Mouse (Mus musculus) thymus, postnatal 36 days (tissue): ENCODE measurements around the gene Nedd4.

Experiments
- DNase-seq, 2 experiments: peaks; one replicate each; pipeline ENCODE4 v3.0.0; 2022; ENCODE audit warnings: mixed read lengths in 2 of 2

The Nedd4 gene

DNA sequence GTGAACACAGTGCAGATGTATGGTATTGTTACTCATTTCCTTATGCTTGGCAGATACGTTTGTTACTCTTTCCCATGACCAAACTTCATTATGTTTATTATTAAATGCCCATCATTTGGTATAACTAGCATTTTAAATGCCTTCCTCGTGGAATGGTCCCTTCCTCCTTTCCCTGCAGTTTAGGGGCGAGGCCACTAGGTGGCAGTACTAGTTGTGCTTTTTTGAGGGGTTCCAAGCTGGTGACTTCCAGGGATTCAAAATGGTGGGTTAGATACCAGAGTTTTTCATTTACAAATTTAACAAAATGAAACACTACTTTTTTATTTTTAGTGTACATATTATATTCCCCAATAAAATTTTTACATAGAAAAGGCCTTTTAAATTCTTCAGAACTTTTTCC, 71.8 kb downstream of the Nedd4 start:
- peak; percentile 29 to 49 for DNase-seq

DNA sequence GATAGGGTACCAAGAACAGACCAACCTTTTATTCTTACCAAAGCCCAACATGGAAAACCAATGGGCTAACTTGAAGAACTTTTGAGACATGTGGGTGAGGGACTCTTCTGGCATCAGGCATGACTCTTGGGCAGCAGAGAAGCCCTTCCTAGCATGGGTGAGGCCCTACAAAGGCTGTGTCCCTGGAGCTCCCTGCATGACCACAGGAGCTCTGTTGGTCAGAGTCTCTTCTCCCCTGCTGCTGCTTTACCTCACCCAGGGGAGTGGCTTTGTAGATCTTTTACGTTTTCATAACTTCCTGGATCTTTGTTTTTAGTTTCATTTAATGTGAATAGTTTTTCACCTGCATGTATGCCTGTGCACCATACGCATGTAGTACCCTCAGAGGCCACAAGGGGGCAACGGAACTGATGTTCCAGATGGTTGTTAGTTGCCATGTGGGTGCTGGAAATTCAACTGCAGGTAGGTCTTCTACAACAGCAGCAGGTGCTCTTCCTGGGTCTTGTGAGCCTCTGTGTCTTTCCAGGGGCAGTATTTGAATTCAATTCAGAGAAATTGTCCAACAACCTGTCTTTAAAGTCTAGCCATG, 73.8 kb downstream of the Nedd4 start:
- peak; percentile 53 to 59 for DNase-seq

DNA sequence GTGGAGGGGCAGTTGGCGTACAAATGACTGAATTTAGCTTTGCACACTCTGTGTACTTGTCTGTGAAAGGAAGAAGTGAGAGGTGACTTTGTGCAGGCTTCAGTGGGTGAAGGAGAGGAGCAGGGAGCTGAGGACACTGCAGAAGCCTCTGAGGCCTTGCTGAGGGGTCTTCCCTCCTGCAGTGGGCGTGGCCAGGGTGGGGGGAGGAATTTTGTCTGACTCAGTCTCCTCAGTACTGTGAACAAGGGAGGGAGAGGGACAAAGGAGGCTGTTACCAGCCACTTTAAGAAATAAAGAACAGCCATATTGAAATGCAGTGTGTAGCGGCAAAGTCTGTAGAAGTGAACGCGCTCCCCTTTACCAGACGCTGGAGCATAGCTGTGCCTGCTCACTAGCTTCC, 79.1 kb downstream of the Nedd4 start:
- no peak for DNase-seq

DNA sequence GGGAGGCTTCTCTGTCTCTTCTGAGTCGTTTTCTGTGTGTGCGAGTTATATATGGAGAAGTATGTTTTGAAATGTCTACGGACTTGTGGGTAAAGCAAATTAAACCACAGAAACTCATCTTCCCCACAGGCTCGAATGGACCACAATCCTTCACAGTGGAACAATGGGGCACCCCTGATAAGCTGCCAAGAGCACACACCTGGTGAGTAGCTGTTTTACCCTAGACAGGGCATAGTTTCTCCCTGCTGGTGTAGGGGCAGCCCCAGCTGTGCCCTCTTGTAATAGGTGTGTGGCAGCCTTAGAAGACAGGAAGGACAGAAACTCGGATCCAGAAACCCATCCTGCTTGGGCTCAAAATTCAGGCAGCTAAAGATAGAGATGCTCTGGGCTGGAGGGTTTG, 84.1 kb downstream of the Nedd4 start:
- no peak for DNase-seq

DNA sequence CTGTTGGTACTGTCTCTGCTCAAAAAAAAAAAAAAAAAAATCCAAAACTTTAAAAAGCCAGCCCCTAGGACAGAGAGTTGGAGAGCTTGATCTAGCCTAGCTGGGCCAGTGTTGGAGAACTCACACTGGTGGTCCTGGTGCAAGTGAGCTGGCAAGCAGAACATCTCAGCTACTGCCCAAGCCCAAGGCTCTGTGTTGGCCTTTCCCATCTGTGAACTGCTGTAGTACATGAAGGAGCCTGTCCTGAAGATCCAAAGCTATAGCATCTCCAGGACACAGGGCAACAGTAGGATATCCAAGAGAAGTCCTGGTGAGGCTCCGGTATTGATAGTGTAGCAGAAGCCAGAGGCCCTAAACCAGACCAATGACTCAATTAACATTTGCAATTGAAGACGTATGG, 88.1 kb downstream of the Nedd4 start:
- no peak for DNase-seq

DNA sequence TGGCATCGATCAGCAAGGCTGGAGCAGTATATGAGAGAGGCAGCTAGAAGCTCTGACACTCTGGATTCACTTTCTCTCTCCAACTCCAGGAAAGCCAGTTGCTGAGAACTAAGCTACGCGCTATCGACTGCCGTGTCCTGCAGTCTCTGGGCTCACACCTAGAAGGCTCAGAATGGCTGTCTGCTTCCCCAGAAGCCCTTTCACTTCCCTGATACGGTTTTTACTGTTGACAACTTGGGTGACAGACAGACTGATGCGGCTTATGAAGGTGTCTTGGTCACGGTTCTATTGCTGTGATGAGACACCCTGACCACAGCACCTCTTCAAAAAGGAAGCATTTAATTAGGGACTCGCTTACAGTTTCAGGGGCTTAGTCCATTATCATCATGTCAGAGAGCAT, 90.5 kb downstream of the Nedd4 start:
- no peak for DNase-seq

DNA sequence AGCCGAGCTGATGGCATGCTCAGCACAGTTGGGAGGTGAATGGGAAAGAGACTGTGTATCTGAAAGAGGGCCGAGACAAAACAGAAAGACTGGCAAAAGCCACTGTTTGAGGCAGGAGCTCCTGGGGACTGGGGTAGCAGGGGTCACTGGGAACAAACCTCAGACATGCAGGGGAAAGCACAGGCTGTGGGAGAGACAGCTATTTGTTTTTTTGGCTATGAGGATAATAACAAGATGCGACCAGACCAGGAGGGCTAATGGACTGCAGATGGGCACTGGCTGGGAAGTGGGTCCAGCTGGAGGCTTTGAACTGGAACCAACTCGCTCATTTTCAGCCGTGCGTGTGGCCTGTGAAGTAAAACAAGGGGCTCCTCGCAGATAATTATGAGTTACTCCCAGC, 91.6 kb downstream of the Nedd4 start:
- no peak for DNase-seq

DNA sequence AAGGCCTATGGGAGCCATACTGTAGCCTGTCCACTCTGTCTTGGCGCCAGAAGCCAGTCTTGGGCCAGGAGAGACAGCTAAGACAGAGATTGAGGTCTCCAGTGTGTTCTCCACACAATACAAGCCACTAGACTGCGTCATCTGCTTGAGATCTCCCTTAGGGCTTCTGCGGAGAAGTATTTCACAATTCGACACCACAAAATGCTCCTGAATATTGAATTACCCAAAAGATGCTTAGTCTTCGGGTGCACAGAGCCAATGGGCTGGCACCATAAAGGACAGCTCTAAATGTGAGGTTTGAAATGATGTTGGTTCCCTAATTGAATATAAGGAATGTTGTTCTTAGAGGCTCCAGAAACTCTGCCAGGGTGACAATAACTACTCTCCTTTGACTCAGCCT, 95.0 kb downstream of the Nedd4 start:
- DNase-seq, result no peak

DNA sequence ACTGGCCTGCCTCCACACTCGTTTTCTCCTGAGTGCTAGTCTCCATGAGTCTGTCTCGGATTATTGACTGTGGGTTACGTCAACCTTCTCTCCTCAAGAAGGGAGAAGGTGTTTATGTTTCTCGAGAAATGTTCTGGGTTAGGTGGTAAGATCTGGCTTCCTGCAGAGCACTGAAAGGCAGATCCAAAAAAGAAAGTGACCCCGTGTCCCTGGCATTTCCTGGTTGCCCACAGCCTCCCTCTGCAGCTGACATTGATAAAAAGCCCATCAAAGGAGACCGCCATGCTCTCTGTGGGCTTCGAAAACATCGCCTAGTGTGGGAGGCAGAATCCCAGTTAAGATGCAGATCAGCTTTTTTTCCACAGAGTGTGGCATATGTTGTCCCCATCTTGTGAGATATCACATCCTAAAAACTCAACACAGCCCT, 96.6 kb downstream of the Nedd4 start:
- no peak for DNase-seq

DNA sequence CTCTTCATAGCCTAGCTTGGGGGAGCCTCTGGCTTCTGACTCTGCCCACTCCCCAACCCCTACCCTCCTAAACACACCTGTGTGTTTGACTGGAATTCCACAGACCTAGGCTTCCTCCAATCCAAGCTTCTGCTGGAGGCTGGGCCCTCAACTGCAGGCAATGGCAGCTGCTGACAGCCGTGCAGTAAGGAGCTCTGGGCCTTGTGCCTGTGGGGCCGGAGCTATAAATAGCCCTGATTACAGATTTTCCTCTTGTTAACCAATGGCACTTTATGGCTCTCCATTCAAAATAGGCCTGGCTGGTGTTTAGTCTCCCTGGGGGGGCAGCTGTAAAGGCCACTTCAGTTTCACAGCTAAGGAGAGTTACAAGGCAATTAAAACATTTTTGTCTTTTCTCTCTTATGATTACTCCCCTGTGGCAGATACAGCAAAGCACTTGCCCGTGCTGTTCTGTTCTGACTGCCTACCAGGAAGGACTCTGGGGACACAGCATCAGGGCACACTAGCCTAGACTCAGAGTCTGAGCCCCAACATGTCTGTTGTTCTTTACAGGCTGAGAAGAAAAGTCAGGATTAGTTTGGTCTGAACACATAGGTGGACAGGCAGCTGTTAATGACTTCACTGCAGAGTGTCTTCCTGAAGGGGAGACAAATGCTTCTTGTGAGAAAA, 101.0 kb downstream of the Nedd4 start:
- no peak for DNase-seq

DNA sequence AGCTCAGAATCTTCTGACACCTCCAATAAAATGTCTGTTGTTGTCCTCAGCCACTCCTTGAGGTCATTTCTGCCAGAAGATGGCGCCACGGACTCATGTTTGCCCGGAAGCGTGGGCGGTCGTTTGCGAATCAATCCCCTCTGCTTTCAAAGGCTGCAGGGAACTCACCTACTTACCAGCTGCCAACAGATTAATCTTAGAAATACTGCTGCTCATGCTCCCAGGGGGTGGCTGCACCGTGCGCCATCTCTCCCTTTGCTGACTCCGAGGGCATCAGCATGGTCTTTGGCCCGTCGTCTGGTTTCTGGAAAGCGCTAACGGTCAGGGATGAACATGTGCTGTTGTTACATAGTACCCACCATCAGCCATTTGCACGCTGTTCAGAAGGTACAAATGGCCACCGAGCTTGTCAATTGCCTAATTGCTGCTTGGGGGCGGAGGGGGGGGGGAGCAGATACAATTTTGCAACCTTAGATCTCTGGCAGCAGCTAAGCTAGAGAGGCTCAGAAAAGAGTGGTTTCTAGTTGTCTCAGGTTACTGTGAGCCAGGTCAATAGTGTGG, 104.7 kb downstream of the Nedd4 start:
- DNase-seq, result peak; percentile 86 to 91

DNA sequence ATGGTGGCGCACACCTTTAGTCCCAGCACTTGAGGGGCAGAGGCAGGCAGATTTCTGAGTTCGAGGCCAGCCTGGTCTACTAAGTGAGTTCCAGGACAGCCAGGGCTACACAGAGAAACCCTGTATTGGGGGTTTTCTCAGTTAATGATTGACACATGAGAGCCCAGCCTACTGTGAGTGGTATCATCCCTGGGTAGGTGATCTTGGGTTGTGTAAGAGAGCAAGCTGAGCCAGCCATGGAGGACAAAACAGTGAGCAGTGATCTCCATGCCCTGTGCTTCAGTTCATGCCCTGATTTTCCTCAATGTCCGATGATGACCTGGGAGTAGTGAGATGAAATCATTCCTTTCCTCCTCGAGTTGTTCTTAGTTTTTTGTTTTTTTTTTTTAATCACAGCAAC, 112.9 kb downstream of the Nedd4 start:
- DNase-seq, result no peak

DNA sequence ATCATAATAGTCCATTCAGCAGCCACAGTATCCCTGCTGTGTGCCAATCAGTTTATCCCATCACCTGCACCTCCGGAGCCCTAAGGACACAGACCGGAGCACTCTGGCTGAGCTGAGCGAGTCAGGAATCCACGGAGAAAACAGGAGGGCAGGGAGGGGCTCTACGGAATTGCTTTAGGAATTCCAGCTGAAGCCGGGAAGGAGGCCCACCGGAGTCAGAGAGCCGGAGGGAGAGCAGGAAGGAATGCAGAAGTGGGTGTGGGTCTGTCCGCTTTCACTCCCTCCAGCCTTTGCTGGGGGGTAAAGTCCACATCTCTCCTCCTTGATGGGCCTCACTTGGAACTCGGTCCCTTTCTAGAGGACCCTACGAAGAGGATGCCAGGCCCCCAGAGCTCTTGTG, 116.9 kb downstream of the Nedd4 start:
- no peak for DNase-seq

DNA sequence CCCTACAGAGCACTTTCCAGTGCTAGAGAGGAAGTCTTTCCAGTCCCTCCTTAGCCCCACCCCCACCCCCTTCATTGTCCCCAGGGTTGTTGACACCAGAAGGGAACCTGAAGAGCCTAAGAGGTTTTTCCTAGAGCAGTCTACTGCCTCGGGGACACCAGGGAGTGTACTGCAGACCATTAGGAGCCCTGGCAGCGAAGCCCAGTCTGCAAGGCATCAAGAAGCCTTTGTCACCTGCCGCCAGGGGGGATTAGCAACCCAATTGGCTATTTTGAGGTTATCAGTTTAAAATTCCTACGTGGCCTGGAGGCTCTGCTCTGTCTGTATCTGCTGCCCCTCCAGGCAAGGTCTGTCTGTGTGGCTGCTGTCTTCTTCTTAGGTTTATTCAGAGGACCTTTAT, 117.6 kb downstream of the Nedd4 start:
- DNase-seq, result no peak

DNA sequence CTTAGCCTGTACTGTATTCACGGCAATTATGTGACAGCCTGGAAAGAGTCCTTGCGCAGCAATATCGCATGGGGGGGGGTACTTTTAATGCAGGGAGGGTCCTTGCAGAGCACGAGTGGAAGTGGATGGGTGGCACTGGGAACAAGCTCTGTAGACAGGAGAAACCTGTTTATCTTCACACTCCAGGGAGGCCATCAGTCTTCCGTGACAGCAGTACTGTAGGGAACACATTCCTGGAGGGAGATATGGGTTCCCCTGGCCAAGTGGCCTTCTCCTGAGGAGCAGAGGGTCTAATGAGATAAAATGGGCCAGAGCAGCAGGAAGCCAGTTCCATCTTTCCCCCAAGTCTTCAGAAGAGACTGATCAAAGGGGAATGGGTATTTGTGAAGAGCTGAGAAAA, 118.5 kb downstream of the Nedd4 start:
- DNase-seq, result no peak

DNA sequence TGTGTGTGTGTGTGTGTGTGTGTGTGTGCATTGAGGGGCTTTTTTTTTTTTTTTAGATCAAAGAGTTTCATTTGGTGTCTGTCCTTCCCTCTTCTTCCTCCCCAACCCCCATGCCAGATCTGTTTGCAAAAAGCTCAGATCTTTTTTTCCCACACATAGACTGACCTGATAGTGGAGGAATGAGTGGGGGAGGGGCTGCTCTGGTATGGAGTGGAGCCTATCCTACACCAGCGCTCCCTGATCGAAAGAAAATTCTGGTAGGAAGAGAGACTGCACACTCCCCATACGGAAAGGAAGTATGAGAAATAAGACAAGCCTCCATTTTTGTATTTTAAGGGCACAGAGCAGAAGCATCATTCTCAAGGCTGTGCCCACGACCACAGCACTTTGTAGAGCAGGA, 119.3 kb downstream of the Nedd4 start:
- no peak for DNase-seq

DNA sequence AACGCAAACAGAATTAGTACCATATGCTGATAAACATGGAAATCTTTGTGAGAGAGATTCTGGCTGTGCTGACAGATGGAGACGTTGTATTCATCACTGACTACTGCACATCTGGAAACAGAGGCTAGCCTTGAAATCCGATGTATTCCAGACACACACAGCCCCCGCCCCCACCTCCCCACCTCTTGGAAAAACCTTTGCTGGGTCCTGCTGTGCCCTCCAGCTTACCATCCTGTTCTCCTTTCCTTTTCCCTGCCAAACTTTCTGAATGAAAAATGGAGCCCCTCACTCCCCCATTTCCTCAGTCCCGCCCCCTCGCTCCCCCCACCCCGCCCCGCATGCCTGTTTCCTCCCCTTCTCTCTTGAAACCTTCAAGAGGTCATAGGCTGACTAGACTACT, 120.0 kb downstream of the Nedd4 start:
- no peak for DNase-seq

DNA sequence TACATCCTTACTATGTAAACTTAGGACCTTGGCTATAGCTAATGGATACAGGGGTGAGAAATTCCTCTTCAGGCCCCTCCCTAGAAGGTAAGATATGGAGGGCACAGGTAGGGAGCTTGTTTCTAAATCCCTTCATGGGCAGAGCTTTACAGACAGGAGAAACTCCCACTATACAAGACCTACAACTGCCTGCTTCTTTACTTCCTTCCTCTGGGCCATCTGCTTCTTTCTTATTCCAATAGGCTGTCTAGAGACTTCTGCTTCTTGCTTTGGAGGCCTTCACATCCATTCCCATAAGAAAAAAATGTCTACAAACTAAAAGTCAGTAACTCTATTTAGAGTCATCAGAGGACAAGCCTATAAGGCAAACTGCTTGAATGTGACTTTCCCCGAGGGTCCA, 125.6 kb downstream of the Nedd4 start:
- no peak for DNase-seq

DNA sequence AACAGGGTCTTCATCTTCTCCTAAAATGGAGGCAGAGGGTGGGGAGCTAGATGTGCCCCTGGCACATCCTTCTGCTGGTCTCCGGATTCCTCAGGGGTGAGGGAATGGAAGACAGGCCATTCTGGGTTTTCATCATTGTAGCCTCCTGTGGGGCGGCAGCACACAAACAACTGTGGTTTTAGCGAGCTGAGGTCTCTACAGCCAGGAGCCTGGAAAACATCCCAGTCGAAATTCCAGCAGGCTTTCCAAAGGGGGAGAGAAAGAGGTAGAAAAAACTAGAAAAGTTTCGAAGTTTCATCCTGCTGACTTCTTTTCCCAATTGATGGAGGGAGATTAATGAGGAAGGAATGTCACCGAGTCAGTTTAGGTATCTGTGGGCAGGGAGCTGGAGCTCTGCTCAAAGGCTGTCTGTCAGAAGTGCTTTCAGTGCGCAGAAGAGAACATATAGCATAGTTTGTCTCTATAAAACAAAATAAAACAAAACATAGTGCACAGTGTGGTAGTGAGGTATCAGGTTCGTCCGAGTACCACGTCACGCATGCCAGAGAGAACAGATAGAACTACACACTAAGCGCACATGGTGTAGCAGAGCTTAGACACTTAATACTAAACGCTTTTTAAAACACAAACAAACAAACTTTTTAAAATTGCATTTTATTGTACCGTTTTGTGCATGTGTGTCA, 128.5 kb downstream of the Nedd4 start:
- no peak for DNase-seq

DNA sequence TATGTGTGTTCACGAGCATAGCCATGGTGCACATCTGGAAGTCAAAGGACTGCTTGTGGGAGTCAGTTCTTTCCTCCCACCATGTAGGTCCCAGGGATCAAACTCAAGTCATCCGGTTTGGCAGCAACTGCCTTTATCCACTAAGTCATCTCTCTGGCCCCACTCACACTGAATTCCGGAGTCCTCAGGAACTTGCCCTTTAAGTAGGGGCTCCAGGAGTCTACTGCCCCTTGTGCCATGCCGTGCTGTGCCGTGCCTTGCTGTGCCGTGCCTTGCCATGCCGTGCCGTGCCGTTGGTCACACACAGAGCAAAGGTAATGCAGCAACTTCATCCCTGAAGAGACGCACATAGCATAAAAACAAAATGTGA, 129.1 kb downstream of the Nedd4 start:
- no peak for DNase-seq

DNA sequence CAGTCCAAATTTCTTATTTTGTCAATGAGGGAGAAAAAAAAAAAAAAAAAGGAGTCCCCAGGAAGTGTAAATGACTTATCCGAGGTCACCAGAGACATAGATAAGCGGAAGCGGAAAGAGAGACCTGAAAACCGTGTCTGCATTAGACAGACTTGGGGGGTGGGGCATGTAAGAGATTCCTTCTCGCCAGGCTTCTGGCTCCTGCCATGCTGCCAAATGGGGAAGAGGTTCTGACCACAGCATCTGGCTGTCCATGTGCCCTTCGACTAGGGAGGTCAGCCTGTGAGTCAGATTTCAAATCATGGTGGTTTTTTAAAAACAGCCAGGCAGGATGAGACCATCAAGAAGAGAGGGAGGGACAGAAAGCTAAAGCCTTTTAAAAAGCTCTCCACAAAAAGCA, 129.5 kb downstream of the Nedd4 start:
- DNase-seq, result no peak

DNA sequence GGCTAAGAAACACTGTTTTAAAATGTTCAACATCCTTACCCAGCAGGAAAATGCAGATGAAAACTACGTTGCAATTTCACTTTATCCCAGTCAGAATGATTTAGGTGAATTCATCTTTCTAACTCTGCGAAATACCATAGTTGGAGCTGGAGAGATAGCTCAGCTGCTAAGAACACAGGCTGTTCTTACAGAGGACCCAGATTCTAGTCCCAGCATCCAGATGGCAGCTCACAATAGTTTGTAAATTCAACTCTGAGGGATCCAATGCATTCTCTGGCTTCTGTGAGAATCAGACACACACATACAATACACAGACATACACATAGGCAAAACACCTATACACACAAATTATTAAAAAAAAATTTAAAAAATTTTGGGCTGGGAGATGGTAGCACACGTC, 133.1 kb downstream of the Nedd4 start:
- no peak for DNase-seq

DNA sequence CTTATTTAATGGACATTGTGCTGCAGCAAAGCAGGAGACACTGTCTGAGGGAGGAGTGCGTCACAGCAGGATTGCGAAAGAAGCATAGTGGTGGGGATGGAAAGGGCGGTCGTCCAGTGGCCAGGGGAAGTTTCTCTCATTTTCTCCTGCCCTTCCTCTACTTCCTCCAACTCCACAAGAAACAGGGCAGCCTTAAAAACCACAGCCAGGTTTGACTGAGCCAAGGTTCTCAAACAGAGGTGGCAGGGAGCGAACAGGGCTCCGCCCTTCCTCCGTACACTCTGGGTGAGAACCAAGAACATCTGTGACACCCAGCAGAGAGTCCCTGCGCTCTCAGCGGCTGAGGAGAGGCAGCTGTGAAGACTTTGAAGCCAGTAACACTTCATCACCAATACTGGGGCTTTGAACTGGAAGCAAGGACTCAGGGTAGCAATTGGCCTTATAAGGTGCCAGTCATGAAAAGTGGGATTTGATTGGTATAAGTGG, 135.0 kb downstream of the Nedd4 start:
- DNase-seq, result peak; percentile 56 to 76
